Mouse (Mus musculus): ENCODE results near the gene Lmbr1l.

Lmbr1l gene

GRCm38 (mm10) chr15:98869342-98870178 lies 48.5 kb downstream of the Lmbr1l start:
- DNase-seq (ENCODE audit: low read depth, low spot score): no peak

GRCm38 (mm10) chr15:98868346-98869063 lies 49.5 kb downstream of the Lmbr1l start:
- DNase-seq (ENCODE audit: low read depth, low spot score): no peak

- DNase-seq (ENCODE audit: low read depth, low spot score): no peak
Observed at GRCm38 (mm10) chr15:98867321-98867720, 50.7 kb downstream of the Lmbr1l start.

GRCm38 (mm10) chr15:98866501-98866900 lies 51.5 kb downstream of the Lmbr1l start:
- no peak for DNase-seq (ENCODE audit: low read depth, low spot score)

DNA sequence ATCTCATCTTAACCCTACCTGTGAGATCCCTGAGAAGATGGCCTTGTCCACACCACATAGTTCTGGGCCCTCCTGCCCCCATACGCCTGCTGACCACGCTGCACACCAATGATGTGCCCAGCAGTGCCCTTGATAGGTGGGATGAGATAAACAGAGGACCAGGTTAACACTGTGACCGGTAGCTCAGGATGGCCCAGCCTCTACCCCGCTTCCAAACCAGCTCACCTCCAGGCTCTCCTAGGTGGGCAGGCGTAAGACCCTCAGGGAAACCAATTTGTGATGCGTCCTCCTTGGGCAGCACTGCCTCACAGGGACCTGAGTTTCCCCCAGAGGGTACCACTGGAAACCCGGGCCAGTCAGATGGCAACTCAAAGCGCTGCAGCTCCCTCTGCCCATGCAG lies 52.3 kb downstream of the Lmbr1l start:
- DNase-seq (ENCODE audit: low read depth, low spot score): no peak

- DNase-seq (ENCODE audit: low read depth, low spot score): no peak
Observed at GRCm38 (mm10) chr15:98864951-98865350, 53.1 kb downstream of the Lmbr1l start.

DNA sequence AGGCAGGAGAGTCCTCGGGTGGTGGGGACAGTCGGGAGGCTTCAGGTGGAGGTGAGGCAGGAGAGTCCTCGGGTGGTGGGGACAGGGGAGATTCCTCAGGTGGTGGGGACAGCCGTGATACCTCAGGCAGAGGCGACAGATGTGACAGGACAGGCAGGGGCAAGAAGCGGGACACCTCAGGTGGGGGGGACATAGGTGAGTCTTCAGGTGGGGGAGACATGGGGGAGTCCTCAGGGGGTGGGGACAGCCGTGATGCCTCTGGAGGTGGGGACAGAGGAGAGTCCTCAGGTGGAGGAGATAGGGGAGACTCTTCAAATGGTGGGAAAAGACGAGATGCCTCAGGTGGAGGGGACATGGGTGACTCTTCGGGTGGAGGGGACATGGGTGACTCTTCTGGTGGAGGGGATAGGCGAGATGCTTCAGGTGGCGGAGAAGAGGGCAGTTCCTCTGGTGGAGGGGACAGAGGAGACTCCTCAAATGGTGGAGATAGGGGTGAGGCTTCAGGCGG lies 54.5 kb downstream of the Lmbr1l start:
- no peak for DNase-seq (ENCODE audit: low read depth, low spot score)

DNA sequence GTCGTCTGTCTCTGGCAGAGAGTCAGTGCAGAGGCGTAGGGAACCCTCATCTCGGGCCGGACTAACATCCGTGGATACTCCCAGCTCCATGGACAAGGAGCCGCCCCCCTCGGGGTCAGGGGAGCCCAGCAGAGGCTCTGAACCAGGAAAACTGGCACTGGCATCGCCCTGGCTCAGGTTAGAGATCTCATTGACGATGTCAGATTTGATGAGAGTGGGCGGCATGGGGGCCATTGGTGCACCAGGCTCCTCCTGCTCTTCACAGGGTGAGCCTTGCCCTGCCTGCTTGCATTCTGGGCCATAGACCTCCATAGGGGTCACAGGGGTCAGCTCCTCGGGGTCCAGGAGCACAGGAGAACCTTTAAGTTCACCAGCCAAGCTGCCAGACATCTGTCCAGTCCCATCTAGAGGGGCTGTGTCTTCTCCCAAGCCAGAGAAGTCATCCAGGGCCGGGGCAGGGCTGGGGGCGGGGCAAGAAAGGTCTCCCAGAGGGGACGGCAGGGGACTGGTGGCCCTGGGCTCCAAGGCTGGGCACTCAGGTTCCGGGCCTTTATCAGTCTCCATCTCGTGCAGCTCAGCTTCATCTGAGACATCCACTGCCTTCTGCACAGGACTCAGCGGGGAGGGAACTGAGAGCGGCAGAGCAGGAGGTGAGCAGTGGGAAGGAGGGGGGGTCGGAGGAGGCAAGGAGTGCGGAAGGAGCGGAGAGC lies 56.2 kb downstream of the Lmbr1l start:
- no peak for DNase-seq (ENCODE audit: low read depth, low spot score)

DNA sequence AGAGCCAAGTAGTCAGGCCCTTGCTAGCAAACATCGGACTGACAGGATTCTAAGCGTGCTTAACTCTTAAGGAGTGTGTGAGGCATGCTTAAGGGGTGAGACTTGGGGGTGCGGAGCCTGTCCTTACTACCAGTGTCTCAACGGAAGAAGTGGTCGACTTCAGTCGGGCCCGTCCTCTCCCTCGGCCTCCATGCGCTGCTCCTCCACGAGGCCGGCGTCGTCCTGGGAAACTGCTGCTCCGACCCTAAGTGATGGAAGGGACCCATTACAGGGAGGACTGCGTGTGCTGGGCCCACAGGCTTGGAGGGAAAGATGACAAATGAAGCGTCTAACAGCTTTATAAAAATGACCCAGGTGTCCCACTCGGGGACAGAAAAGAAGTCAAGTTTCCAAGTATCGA lies 57.1 kb downstream of the Lmbr1l start:
- DNase-seq (ENCODE audit: low read depth, low spot score): no peak

DNA sequence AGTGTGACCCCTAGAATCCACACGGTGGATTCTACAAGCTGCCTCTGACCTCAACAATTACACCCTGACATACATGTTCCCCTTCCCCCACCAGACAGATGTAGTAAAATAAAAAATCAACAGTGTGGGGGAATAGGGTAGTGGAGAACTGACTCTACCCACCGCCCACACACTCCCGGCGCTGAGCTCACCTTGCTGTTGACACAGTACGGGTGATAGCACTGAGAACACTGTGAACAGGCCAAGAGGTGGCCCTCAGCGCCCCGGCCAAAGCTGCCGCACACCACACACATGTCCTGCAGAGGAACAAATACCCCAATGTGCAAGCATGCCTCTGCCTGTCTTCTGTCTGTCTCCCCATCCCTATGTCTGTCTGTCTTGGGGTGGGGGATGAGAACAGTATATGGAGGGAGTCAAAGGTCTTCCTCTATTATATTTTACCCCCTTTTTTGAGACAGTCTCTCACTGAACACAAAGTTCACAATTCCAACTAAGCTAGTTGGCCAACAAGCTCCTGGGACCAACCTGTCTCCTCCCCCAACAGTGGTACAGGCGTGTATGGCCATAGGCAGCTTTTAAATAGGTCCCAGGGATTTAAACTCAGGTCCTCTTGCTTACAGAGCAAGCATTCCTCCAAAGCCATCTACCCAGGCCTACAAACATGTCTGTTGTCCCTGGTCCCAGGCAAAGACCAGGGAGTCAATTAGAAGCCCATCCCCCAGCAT lies 58.5 kb downstream of the Lmbr1l start:
- DNase-seq (ENCODE audit: low read depth, low spot score): no peak

DNA sequence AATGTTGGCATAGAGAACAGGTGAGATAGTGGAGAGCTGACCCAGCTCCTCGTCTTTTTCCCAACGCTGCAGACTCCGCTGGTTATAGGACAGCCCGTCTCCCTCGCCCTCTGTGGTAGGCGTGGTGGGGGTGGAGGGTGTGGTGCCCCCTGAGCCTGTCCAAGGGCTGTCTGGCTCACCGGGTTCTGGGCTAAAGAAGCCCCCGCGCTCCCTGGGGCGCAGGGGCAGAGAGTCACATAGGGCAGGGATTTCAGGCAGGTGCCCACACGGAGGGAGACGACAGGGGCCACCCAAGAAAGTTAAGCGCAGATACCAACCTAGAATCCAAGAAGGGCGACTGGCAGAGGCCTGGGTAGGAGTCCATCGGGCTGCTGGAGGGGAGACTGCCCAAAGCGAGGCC lies 63.8 kb downstream of the Lmbr1l start:
- DNase-seq (ENCODE audit: low read depth, low spot score): no peak

Data from brain, embryonic 18.5 days (tissue).